Mouse (Mus musculus): ENCODE results near the gene 2310061N02Rik. TPM values are rescaled to one million over a fixed set of nuclear protein-coding genes. Genes with fewer than 3 reads are reported as not detected.
"Not testable (repeated sequence)": the region's sequence is repeated elsewhere in the genome, so short reads cannot be mapped to it uniquely, and the experiment has no call there.

Gene 2310061N02Rik
- polyA plus RNA-seq (2015; fragmentation: Nextera tagmentation; extraction: Ambion mirVana), result not detected in 2 replicates

- no peak for ATAC-seq (replicated peaks)
These were observed at the start of gene 2310061N02Rik for GRCm38 (mm10) chr16:88707496-88708012. 2310061N02Rik (minus strand) TSS chr16:88707962.

GRCm38 (mm10) chr16:88751535-88751934 is 43.8 kb upstream of the 2310061N02Rik start, which contains the start of gene Krtap13:
Krtap13 (minus strand) TSS chr16:88751635.
- H3K4me1 ChIP-seq; H3K27ac ChIP-seq; H3K4me2 ChIP-seq; H3K4me3 ChIP-seq; H3K36me3 ChIP-seq (replicated peaks); H3K9ac ChIP-seq; H3K27me3 ChIP-seq (replicated peaks); ATAC-seq (replicated peaks); H3K9me3 ChIP-seq: not testable (repeated sequence)
- WGBS, result 91% methylated on average over 3 of the region's 3 CpGs

More at GRCm38 (mm10) chr16:88707496-88708012, at the start of gene 2310061N02Rik:
- Histone ChIP-seq H3K27ac (no peak within 1 kb of the TSS), H3K4me2 (no peak within 1 kb of the TSS), H3K9ac (no peak within 1 kb of the TSS), H3K9me3 (no peaks in the 10 kb centered on the region), H3K4me1 (no peaks in the 10 kb centered on the region), H3K36me3 (replicated peaks) (no peaks in the 10 kb centered on the region), H3K4me3 (no peak within 1 kb of the TSS), H3K27me3 (replicated peaks) (no peaks in the 10 kb centered on the region)
- WGBS, result 89% methylated on average over 10 of the region's 10 CpGs

- ATAC-seq (replicated peaks), result no peak
- Histone ChIP-seq H3K4me1 (no peaks in the 10 kb centered on the region), H3K9ac (no peak overlapping the region), H3K27ac (no peak overlapping the region), H3K27me3 (replicated peaks) (no peaks in the 10 kb centered on the region), H3K36me3 (replicated peaks) (no peaks in the 10 kb centered on the region), H3K4me3 (no peak overlapping the region), H3K9me3 (no peaks in the 10 kb centered on the region), H3K4me2 (no peak overlapping the region)
- 71% methylated on average over 4 of the region's 4 CpGs for WGBS
These were observed 40.2 kb upstream of the 2310061N02Rik start for GRCm38 (mm10) chr16:88747943-88748342.

GRCm38 (mm10) chr16:88744750-88745340 is 37.1 kb upstream of the 2310061N02Rik start:
- Histone ChIP-seq H3K9me3 (no peaks in the 10 kb centered on the region), H3K4me3 (no peak overlapping the region), H3K9ac (no peak overlapping the region), H3K27me3 (replicated peaks) (no peaks in the 10 kb centered on the region), H3K36me3 (replicated peaks) (no peaks in the 10 kb centered on the region), H3K27ac (no peak overlapping the region), H3K4me1 (no peaks in the 10 kb centered on the region), H3K4me2 (no peak overlapping the region)
- 0 out of 2 replicates have a peak, but pooled peaks have one; percentile 48 for ATAC-seq (replicated peaks)
- WGBS, result 47% methylated on average over 4 of the region's 4 CpGs

- 62% methylated on average over 2 of the region's 2 CpGs for WGBS
- Histone ChIP-seq H3K27me3 (replicated peaks) (no peaks in the 10 kb centered on the region), H3K4me1 (no peaks in the 10 kb centered on the region), H3K4me2 (no peak overlapping the region), H3K9me3 (no peaks in the 10 kb centered on the region), H3K4me3 (no peak overlapping the region), H3K27ac (no peak overlapping the region), H3K9ac (no peak overlapping the region), H3K36me3 (replicated peaks) (no peaks in the 10 kb centered on the region)
- ATAC-seq (replicated peaks), result no peak
These were observed 27.6 kb upstream of the 2310061N02Rik start for GRCm38 (mm10) chr16:88735391-88735790.

- Histone ChIP-seq H3K9me3 (no peaks in the 10 kb centered on the region), H3K4me2 (no peak within 1 kb of the TSS), H3K4me1 (no peaks in the 10 kb centered on the region), H3K27me3 (replicated peaks) (no peaks in the 10 kb centered on the region), H3K27ac (no peak within 1 kb of the TSS), H3K4me3 (no peak within 1 kb of the TSS), H3K36me3 (replicated peaks) (no peaks in the 10 kb centered on the region), H3K9ac (no peak within 1 kb of the TSS)
- no peak for ATAC-seq (replicated peaks)
- WGBS, result 84% methylated on average over 4 of the region's 4 CpGs
These were observed 21.1 kb upstream of the 2310061N02Rik start, which contains the start of gene Krtap13-1 for GRCm38 (mm10) chr16:88728812-88729275. Krtap13-1 (plus strand) TSS chr16:88728862.

- H3K36me3 ChIP-seq (replicated peaks), result no peaks in the 10 kb centered on the region
- no peaks in the 10 kb centered on the region for H3K9me3 ChIP-seq
- no peak for ATAC-seq (replicated peaks)
- H3K4me2 ChIP-seq, result no peak overlapping the region
- no peaks in the 10 kb centered on the region for H3K27me3 ChIP-seq (replicated peaks)
- H3K9ac ChIP-seq, result no peak overlapping the region
- no peaks in the 10 kb centered on the region for H3K4me1 ChIP-seq
- H3K4me3 ChIP-seq, result no peak overlapping the region
- 11% methylated on average over 1 of the region's 1 CpGs for WGBS
- no peak overlapping the region for H3K27ac ChIP-seq
These were observed 12.3 kb upstream of the 2310061N02Rik start for GRCm38 (mm10) chr16:88720031-88720430.

- H3K4me1 ChIP-seq, result no peaks in the 10 kb centered on the region
- no peak for ATAC-seq (replicated peaks)
- no peaks in the 10 kb centered on the region for H3K9me3 ChIP-seq
- no peak overlapping the region for H3K4me3 ChIP-seq
- no peak overlapping the region for H3K27ac ChIP-seq
- H3K36me3 ChIP-seq (replicated peaks), result no peaks in the 10 kb centered on the region
- no peaks in the 10 kb centered on the region for H3K27me3 ChIP-seq (replicated peaks)
- no peak overlapping the region for H3K4me2 ChIP-seq
- H3K9ac ChIP-seq, result no peak overlapping the region
These were observed 8.8 kb upstream of the 2310061N02Rik start for GRCm38 (mm10) chr16:88716549-88716948.

- no peak overlapping the region for H3K27ac ChIP-seq
- no peaks in the 10 kb centered on the region for H3K27me3 ChIP-seq (replicated peaks)
- no peak overlapping the region for H3K9ac ChIP-seq
- no peak overlapping the region for H3K4me2 ChIP-seq
- H3K9me3 ChIP-seq, result no peaks in the 10 kb centered on the region
- no peak for ATAC-seq (replicated peaks)
- H3K36me3 ChIP-seq (replicated peaks), result no peaks in the 10 kb centered on the region
- H3K4me3 ChIP-seq, result no peak overlapping the region
- no peaks in the 10 kb centered on the region for H3K4me1 ChIP-seq
- 81% methylated on average over 6 of the region's 6 CpGs for WGBS
These were observed 3.5 kb upstream of the 2310061N02Rik start for GRCm38 (mm10) chr16:88711245-88711644.

GRCm38 (mm10) chr16:88710757-88711156 is 3.0 kb upstream of the 2310061N02Rik start:
- no peak overlapping the region for H3K4me3 ChIP-seq
- H3K27ac ChIP-seq, result no peak overlapping the region
- no peaks in the 10 kb centered on the region for H3K9me3 ChIP-seq
- no peaks in the 10 kb centered on the region for H3K36me3 ChIP-seq (replicated peaks)
- H3K9ac ChIP-seq, result no peak overlapping the region
- ATAC-seq (replicated peaks), result no peak
- WGBS, result 82% methylated on average over 4 of the region's 4 CpGs
- no peak overlapping the region for H3K4me2 ChIP-seq
- no peaks in the 10 kb centered on the region for H3K4me1 ChIP-seq
- H3K27me3 ChIP-seq (replicated peaks), result no peaks in the 10 kb centered on the region

GRCm38 (mm10) chr16:88701072-88701864 is 6.5 kb downstream of the 2310061N02Rik start:
- no peak for ATAC-seq (replicated peaks)
- Histone ChIP-seq H3K36me3 (replicated peaks) (no peaks in the 10 kb centered on the region), H3K27me3 (replicated peaks) (no peaks in the 10 kb centered on the region), H3K4me2 (no peak overlapping the region), H3K9ac (no peak overlapping the region), H3K4me3 (no peak overlapping the region), H3K27ac (no peak overlapping the region), H3K9me3 (no peaks in the 10 kb centered on the region), H3K4me1 (no peaks in the 10 kb centered on the region)
- 53% methylated on average over 4 of the region's 4 CpGs for WGBS

- no peak overlapping the region for H3K9ac ChIP-seq
- 87% methylated on average over 4 of the region's 4 CpGs for WGBS
These were observed 11.5 kb downstream of the 2310061N02Rik start for GRCm38 (mm10) chr16:88696256-88696655.

More at GRCm38 (mm10) chr16:88696256-88696655, 11.5 kb downstream of the 2310061N02Rik start:
- H3K4me3 ChIP-seq, result no peak overlapping the region
- H3K27me3 ChIP-seq (replicated peaks), result no peaks in the 10 kb centered on the region
- H3K27ac ChIP-seq, result no peak overlapping the region
- H3K4me2 ChIP-seq, result no peak overlapping the region
- H3K36me3 ChIP-seq (replicated peaks), result no peaks in the 10 kb centered on the region
- no peak for ATAC-seq (replicated peaks)
- 0 out of 2 replicates have a peak, but pooled peaks cover 2% of the 10 kb centered on the region for H3K9me3 ChIP-seq
- H3K4me1 ChIP-seq, result no peaks in the 10 kb centered on the region

All from midbrain, embryonic 15.5 days (tissue).